Mouse (Mus musculus) thymus, adult 2 months (tissue): Measurements from ENCODE around the gene Col17a1. TPM values are rescaled to one million over a fixed set of nuclear protein-coding genes. Genes with fewer than 3 reads are reported as not detected.

ENCODE experiments used
- DNase-seq: peaks from one replicate; pipeline ENCODE4 v3.0.0; 2021
- H3K27ac ChIP-seq: fragments of 200-500 bp; 2 replicates; pipeline ENCODE4 v1.5.1; 2012; ENCODE audit warnings: low read length, control low read depth; ENCODE audit not compliant: control insufficient read depth, insufficient read depth
- H3K27me3 ChIP-seq: fragments of 200-500 bp; 2 replicates; pipeline ENCODE4 v1.6.1; 2012; ENCODE audit warnings: mild to moderate bottlenecking, low read length, moderate library complexity, mixed read lengths; ENCODE audit not compliant: control insufficient read depth, insufficient read depth
- H3K36me3 ChIP-seq: fragments of 200-500 bp; 2 replicates; pipeline ENCODE4 v1.6.1; 2012; ENCODE audit warnings: mild to moderate bottlenecking, low read length, moderate library complexity; ENCODE audit not compliant: control insufficient read depth, insufficient read depth
- H3K4me1 ChIP-seq: fragments of 200-500 bp; replicated peaks from 2 replicates; pipeline ENCODE4 v1.6.1; 2012; ENCODE audit warnings: low read length; ENCODE audit not compliant: control insufficient read depth, insufficient read depth
- H3K4me3 ChIP-seq: fragments of 200-500 bp; 2 replicates; pipeline ENCODE4 v1.5.1; 2012; ENCODE audit warnings: mild to moderate bottlenecking, low read length, control low read depth, moderate library complexity; ENCODE audit not compliant: control insufficient read depth, insufficient read depth
- CTCF ChIP-seq: fragments of 200-500 bp; IDR thresholded peaks from 2 replicates; pipeline ENCODE4 v1.5.1; 2012; ENCODE audit warnings: mild to moderate bottlenecking, control low read depth, low read length, moderate library complexity, borderline replicate concordance; ENCODE audit not compliant: control insufficient read depth, poor library complexity, insufficient read depth; ENCODE audit errors: extremely low read depth
- POLR2A ChIP-seq: fragments of 200-500 bp; IDR thresholded peaks from 2 replicates; pipeline ENCODE4 v1.6.1; 2012; ENCODE audit warnings: mild to moderate bottlenecking, low read length, control low read depth, moderate library complexity; ENCODE audit not compliant: control insufficient read depth, poor library complexity, insufficient read depth; ENCODE audit errors: extremely low read depth
- WGBS: fragments of 180-500 bp; shearing (Covaris S2); methylation state at CpG from one replicate; pipeline ENCODE4 v1.1.7; 2018; 5-methylcytosine and 5-hydroxymethylcytosine counted together
- polyA plus RNA-seq: library from polyadenylated mRNA; depleted of rRNA; stranded (reverse); fragments of >200 nt; gene quantifications from 2 replicates; pipeline ENCODE4 v1.2.3, GENCODE M21; 2012

Gene Col17a1
- polyA plus RNA-seq, 1 experiment, result 3.7 TPM

DNA sequence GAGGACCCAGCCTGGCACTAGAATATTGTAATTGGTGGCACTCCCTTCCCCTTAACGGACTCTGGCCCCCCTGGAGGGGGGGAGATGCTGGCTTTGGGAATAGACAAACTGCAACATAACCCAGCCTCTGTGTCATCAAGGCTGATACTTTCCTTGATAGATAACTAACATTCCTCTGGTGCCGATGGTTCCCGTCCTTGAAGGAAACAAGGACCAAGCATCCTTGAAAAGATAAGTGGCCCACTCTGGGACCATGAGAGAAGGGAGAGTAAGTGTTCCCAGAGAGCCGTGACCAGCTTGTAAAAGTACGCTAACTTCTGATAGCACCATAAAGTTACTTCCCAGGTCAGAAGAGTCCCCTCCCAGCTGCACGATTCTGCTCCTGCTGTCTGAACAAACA is 30.6 kb upstream of the Col17a1 start:
- Histone ChIP-seq H3K27ac (no peak overlapping the region), H3K4me1 (0 out of 2 replicates have a peak, but pooled peaks cover under 1% of the 10 kb centered on the region), H3K4me3 (no peak overlapping the region), H3K36me3 (no peaks in the 10 kb centered on the region), H3K27me3 (no peaks in the 10 kb centered on the region)
- TF ChIP-seq POLR2A, result no peak
- TF ChIP-seq CTCF, result no peak
- WGBS, result 94% methylated on average over 6 of the region's 6 CpGs
- DNase-seq, result no peak

GRCm38 (mm10) chr19:47719147-47719546 is 27.3 kb upstream of the Col17a1 start:
- no peak overlapping the region for H3K4me3 ChIP-seq
- no peaks in the 10 kb centered on the region for H3K36me3 ChIP-seq
- no peak for TF ChIP-seq POLR2A
- TF ChIP-seq CTCF, result no peak
- H3K4me1 ChIP-seq, result no peaks in the 10 kb centered on the region
- WGBS, result 55% methylated on average over 3 of the region's 3 CpGs
- H3K27ac ChIP-seq, result no peak overlapping the region
- H3K27me3 ChIP-seq, result no peaks in the 10 kb centered on the region
- no peak for DNase-seq

GRCm38 (mm10) chr19:47716144-47716543 is 24.2 kb upstream of the Col17a1 start:
- no peak overlapping the region for H3K27ac ChIP-seq
- H3K4me3 ChIP-seq, result no peak overlapping the region
- no peaks in the 10 kb centered on the region for H3K4me1 ChIP-seq
- no peaks in the 10 kb centered on the region for H3K27me3 ChIP-seq
- TF ChIP-seq POLR2A, result no peak
- no peaks in the 10 kb centered on the region for H3K36me3 ChIP-seq
- 70% methylated on average over 2 of the region's 2 CpGs for WGBS
- no peak for DNase-seq

GRCm38 (mm10) chr19:47713457-47713856 is 21.6 kb upstream of the Col17a1 start:
- Histone ChIP-seq H3K4me3 (no peak overlapping the region), H3K36me3 (no peaks in the 10 kb centered on the region), H3K27ac (no peak overlapping the region), H3K27me3 (no peaks in the 10 kb centered on the region), H3K4me1 (no peaks in the 10 kb centered on the region)
- 93% methylated on average over 9 of the region's 9 CpGs for WGBS
- no peak for DNase-seq
- TF ChIP-seq POLR2A (no peak), CTCF (no peak)

GRCm38 (mm10) chr19:47710376-47710775 is 18.5 kb upstream of the Col17a1 start:
- WGBS, result 96% methylated on average over 4 of the region's 4 CpGs
- Histone ChIP-seq H3K27ac (no peak overlapping the region), H3K4me3 (no peak overlapping the region), H3K36me3 (no peaks in the 10 kb centered on the region), H3K4me1 (0 out of 2 replicates have a peak, but pooled peaks cover under 1% of the 10 kb centered on the region), H3K27me3 (no peaks in the 10 kb centered on the region)
- TF ChIP-seq CTCF (no peak), POLR2A (no peak)
- DNase-seq, result no peak

GRCm38 (mm10) chr19:47705772-47706309 is 13.9 kb upstream of the Col17a1 start:
- DNase-seq, result no peak
- no peak for TF ChIP-seq POLR2A
- WGBS, result 97% methylated on average over 8 of the region's 8 CpGs
- Histone ChIP-seq H3K36me3 (no peaks in the 10 kb centered on the region), H3K27ac (no peak overlapping the region), H3K4me1 (0 out of 2 replicates have a peak, but pooled peaks cover 3% of the 10 kb centered on the region), H3K4me3 (no peak overlapping the region), H3K27me3 (no peaks in the 10 kb centered on the region)
